9 mouse cellular contexts compared by ENCODE assay signal in the genomic region with DNA sequence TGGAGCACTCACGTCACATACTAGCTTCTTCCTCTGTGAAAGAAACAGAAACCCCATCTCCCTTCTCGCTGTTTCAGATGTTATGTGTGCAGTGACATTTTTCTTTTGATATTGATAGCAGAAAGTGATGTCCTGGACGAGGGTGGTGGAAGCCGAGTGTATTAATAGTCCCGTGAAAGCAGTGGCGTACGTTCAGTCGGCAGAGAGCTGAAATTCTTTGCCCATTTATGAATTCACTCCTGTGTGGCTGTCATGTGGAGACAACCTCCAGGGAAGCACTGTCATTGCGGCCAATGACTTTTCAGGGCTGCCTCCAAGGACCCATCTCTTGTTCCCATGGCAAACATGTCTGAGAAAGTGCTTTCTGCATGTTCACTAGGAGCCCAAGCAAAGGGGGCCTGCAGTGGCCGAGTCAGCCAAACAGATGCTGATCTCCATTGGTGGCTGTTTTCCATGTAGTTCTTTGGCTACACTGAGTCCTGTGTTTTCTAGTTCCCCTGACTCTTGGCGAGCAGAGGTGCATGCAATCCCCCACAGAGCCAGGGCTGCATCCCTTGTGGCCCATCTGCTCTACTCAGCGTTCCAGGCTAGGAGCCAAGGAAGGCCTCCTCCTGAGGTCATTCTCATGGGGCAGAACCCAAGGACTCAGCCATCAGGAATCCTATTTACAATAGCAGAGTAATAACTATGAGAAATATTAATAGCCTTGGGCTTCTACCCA. TPM values are rescaled to one million over a fixed set of nuclear protein-coding genes. Genes with fewer than 3 reads are reported as not detected.
DNase-seq lines count a peak whose midpoint lies in the region; ATAC-seq and TF ChIP-seq lines count a peak whose summit lies in the region.
"Had no signal": no experiment of that assay in that cellular context is flagged by ENCODE, and none has a peak within 500 bp of the region (broad histone marks: within the 10 kb centered on the region; RNA-seq: fewer than 3 reads in every experiment).

No protein-coding gene starts in this region.

- no peaks in the 10 kb centered on the region for H3K36me3 ChIP-seq in forebrain, embryonic 14.5 days (ENCODE audit: control insufficient read depth, insufficient read depth, low read length)
- H3K36me3 ChIP-seq in forebrain, embryonic 11.5 days (ENCODE audit: control insufficient read depth, insufficient read depth, low read length): no peaks in the 10 kb centered on the region
- H3K36me3 ChIP-seq in lung, postnatal 0 days (ENCODE audit: insufficient read depth, low read length): no peaks in the 10 kb centered on the region
- no peaks in the 10 kb centered on the region for H3K36me3 ChIP-seq in midbrain, embryonic 14.5 days (ENCODE audit: control insufficient read depth, insufficient read depth, low read length)
- H3K36me3 ChIP-seq: liver, embryonic 15.5 days had no signal

- no peak overlapping the region for H3K27ac ChIP-seq in forebrain, embryonic 14.5 days (ENCODE audit: low read depth, low read length)
- no peak overlapping the region for H3K27ac ChIP-seq in forebrain, embryonic 11.5 days (ENCODE audit: low read depth, low read length)
- H3K27ac ChIP-seq in brown adipose tissue, adult 24 weeks (replicated peaks; ENCODE audit: low read depth, low read length): 0 out of 2 replicates have a peak overlapping the region, but pooled peaks have one; percentile 12
- no peak overlapping the region for H3K27ac ChIP-seq in lung, postnatal 0 days (ENCODE audit: low read length)
- H3K27ac ChIP-seq in midbrain, embryonic 14.5 days (replicated peaks; ENCODE audit: low read depth, low read length): no peak overlapping the region
- H3K27ac ChIP-seq: liver, embryonic 15.5 days had no signal

- H3K9ac ChIP-seq in forebrain, embryonic 14.5 days (ENCODE audit: low read length): no peak overlapping the region
- H3K9ac ChIP-seq in forebrain, embryonic 11.5 days (ENCODE audit: low read length): no peak overlapping the region
- H3K9ac ChIP-seq in lung, postnatal 0 days (replicated peaks; ENCODE audit: low read depth): no peak overlapping the region
- H3K9ac ChIP-seq in midbrain, embryonic 14.5 days (replicated peaks; ENCODE audit: low read length): no peak overlapping the region
- H3K9ac ChIP-seq: liver, embryonic 15.5 days had no signal

- H3K9me3 ChIP-seq in forebrain, embryonic 14.5 days (replicated peaks; ENCODE audit: control insufficient read depth, low read length): no peaks in the 10 kb centered on the region
- H3K9me3 ChIP-seq in forebrain, embryonic 11.5 days (ENCODE audit: control insufficient read depth, low read length): no peaks in the 10 kb centered on the region
- H3K9me3 ChIP-seq in lung, postnatal 0 days (ENCODE audit: low read length): no peaks in the 10 kb centered on the region
- no peaks in the 10 kb centered on the region for H3K9me3 ChIP-seq in midbrain, embryonic 14.5 days (ENCODE audit: control insufficient read depth, low read length)
- H3K9me3 ChIP-seq: liver, embryonic 15.5 days had no signal

- no peak for TF ChIP-seq CTCF in lung, postnatal 0 days (IDR thresholded peaks at IDR 0.05)

- H3K4me1 ChIP-seq in forebrain, embryonic 14.5 days (ENCODE audit: control insufficient read depth, insufficient read depth, low read length): no peaks in the 10 kb centered on the region
- H3K4me1 ChIP-seq in forebrain, embryonic 11.5 days (replicated peaks; ENCODE audit: control insufficient read depth, insufficient read depth, low read length): no peaks in the 10 kb centered on the region
- H3K4me1 ChIP-seq in brown adipose tissue, adult 24 weeks (ENCODE audit: control insufficient read depth, insufficient read depth, insufficient read length, low read length): no peaks in the 10 kb centered on the region
- no peaks in the 10 kb centered on the region for H3K4me1 ChIP-seq in lung, postnatal 0 days (ENCODE audit: insufficient read depth, low read depth, low read length)
- H3K4me1 ChIP-seq in midbrain, embryonic 14.5 days (ENCODE audit: control insufficient read depth, insufficient read depth, low read length): no peaks in the 10 kb centered on the region
- H3K4me1 ChIP-seq: liver, embryonic 15.5 days had no signal

- DNase-seq in forebrain, embryonic 14.5 days (ENCODE audit: low spot score): peak; percentile 12
- no peak for DNase-seq in forebrain, embryonic 11.5 days (ENCODE audit: low spot score)
- DNase-seq in gastrocnemius, postnatal 25 days: peak; percentile 89
- DNase-seq in kidney, postnatal 14 days: peak; percentile 72
- peak; percentile 68 for DNase-seq in lung, postnatal 0 days (ENCODE audit: low spot score)
- peak; percentile 29 for DNase-seq in urinary bladder, postnatal 10 days (ENCODE audit: low spot score)
- no peak for DNase-seq in midbrain, embryonic 14.5 days

- no peak overlapping the region for H3K4me3 ChIP-seq in forebrain, embryonic 14.5 days (ENCODE audit: low read depth, low read length)
- no peak overlapping the region for H3K4me3 ChIP-seq in forebrain, embryonic 11.5 days (ENCODE audit: low read depth, low read length)
- H3K4me3 ChIP-seq in brown adipose tissue, adult 24 weeks (ENCODE audit: insufficient read depth, low read depth, low read length): no peak overlapping the region
- H3K4me3 ChIP-seq in lung, postnatal 0 days (ENCODE audit: low read depth, low read length): no peak overlapping the region
- no peak overlapping the region for H3K4me3 ChIP-seq in midbrain, embryonic 14.5 days (replicated peaks; ENCODE audit: low read depth, low read length)
- H3K4me3 ChIP-seq: liver, embryonic 15.5 days had no signal

- no peak for TF ChIP-seq EP300 in lung, postnatal 0 days (IDR thresholded peaks at IDR 0.05)

- 87% methylated on average over 12 of the region's 12 CpGs for WGBS in forebrain, embryonic 14.5 days
- WGBS in forebrain, embryonic 11.5 days: 84% methylated on average over 12 of the region's 12 CpGs
- WGBS in lung, postnatal 0 days: 60% methylated on average over 12 of the region's 12 CpGs
- WGBS in midbrain, embryonic 14.5 days: 80% methylated on average over 12 of the region's 12 CpGs

- H3K27me3 ChIP-seq in forebrain, embryonic 14.5 days (replicated peaks; ENCODE audit: control insufficient read depth, insufficient read depth, low read length): no peaks in the 10 kb centered on the region
- no peaks in the 10 kb centered on the region for H3K27me3 ChIP-seq in forebrain, embryonic 11.5 days (ENCODE audit: control insufficient read depth, insufficient read depth, low read length)
- no peaks in the 10 kb centered on the region for H3K27me3 ChIP-seq in lung, postnatal 0 days (replicated peaks; ENCODE audit: insufficient read depth, low read length)
- H3K27me3 ChIP-seq in midbrain, embryonic 14.5 days (ENCODE audit: control insufficient read depth, insufficient read depth, low read length): no peaks in the 10 kb centered on the region
- H3K27me3 ChIP-seq: liver, embryonic 15.5 days had no signal

- no peak for ATAC-seq in forebrain, embryonic 14.5 days
- ATAC-seq in forebrain, embryonic 11.5 days (replicated peaks; ENCODE audit: low FRiP score): no peak
- ATAC-seq in lung, postnatal 0 days: peak; percentile 80
- ATAC-seq in midbrain, embryonic 14.5 days (ENCODE audit: low FRiP score, low TSS enrichment): no peak

- H3K4me2 ChIP-seq in forebrain, embryonic 14.5 days (ENCODE audit: low read length): no peak overlapping the region
- H3K4me2 ChIP-seq in forebrain, embryonic 11.5 days (ENCODE audit: low read depth, low read length, severe bottlenecking): no peak overlapping the region
- H3K4me2 ChIP-seq in lung, postnatal 0 days (replicated peaks; ENCODE audit: low read depth, low read length): no peak overlapping the region
- no peak overlapping the region for H3K4me2 ChIP-seq in midbrain, embryonic 14.5 days (ENCODE audit: low read length)
- H3K4me2 ChIP-seq: liver, embryonic 15.5 days had no signal

RNA-seq across cellular contexts. Expression of gene Nek10, which starts 29.5 kb away (rescaled TPM):
- 0.04 and 0.11 TPM in 2 replicates for polyA plus RNA-seq in forebrain, embryonic 14.5 days (2014; fragmentation: Nextera tagmentation; extraction: Ambion mirVana)
- 0.03 TPM in 1 of 2 replicates, not detected in the other for polyA plus RNA-seq in forebrain, embryonic 11.5 days (2014; fragmentation: Nextera tagmentation; extraction: Ambion mirVana)
- not detected in 2 replicates for polyA plus RNA-seq in brown adipose tissue, adult 24 weeks (2012; ENCODE audit: insufficient read depth, insufficient read length, missing spikeins)
- total RNA-seq in gastrocnemius, postnatal 25 days (2021): under 1 TPM; 0.03 TPM
- polyA plus RNA-seq in lung, postnatal 0 days (2015; fragmentation: Nextera tagmentation; extraction: Ambion mirVana): 0.24 TPM in 2 replicates
- polyA plus RNA-seq in midbrain, embryonic 14.5 days (2014; fragmentation: Nextera tagmentation; extraction: Ambion mirVana): 0.03 and 0.04 TPM in 2 replicates

Comparison
In these comparisons a context has a peak if more than half of its experiments do, and no peak if none do; other contexts are left out.
1. DNase-seq: peak in forebrain, embryonic 14.5 days (single experiment), gastrocnemius, postnatal 25 days (single experiment), kidney, postnatal 14 days (single experiment), lung, postnatal 0 days (single experiment) and urinary bladder, postnatal 10 days (single experiment); none in forebrain, embryonic 11.5 days (single experiment) and midbrain, embryonic 14.5 days (single experiment).